Mouse (Mus musculus) thymus, postnatal 10 days (tissue): ENCODE results near the gene Axdnd1.
"Not testable (repeated sequence)": the region's sequence is repeated elsewhere in the genome, so short reads cannot be mapped to it uniquely, and the experiment has no call there.

Experiments used
- DNase-seq, 2 experiments: peaks; one replicate each; pipeline ENCODE4 v3.0.0; 2021; ENCODE audit warnings: low spot score in 2 of 2

Axdnd1 gene

GRCm38 (mm10) chr1:156340847-156341246 is 80.1 kb downstream of the Axdnd1 start:
- no peak for DNase-seq

- DNase-seq: no peak
Observed at GRCm38 (mm10) chr1:156323126-156323525, 97.8 kb downstream of the Axdnd1 start.

GRCm38 (mm10) chr1:156310630-156311029 is 110.3 kb downstream of the Axdnd1 start, which contains the start of gene Nphs2:
TSS of gene Nphs2 (plus strand) at chr1:156310727.
- DNase-seq: peak in 1 of 2 experiments; percentile 23

GRCm38 (mm10) chr1:156308595-156308994 is 112.4 kb downstream of the Axdnd1 start:
- DNase-seq: no peak

GRCm38 (mm10) chr1:156302911-156303749 is 117.8 kb downstream of the Axdnd1 start, which contains the start of gene Tdrd5:
TSS of gene Tdrd5 (minus strand) at chr1:156303664.
- peak; percentile 52 to 56 for DNase-seq

GRCm38 (mm10) chr1:156290016-156290415 is 130.9 kb downstream of the Axdnd1 start:
- DNase-seq: no peak

GRCm38 (mm10) chr1:156289222-156289587 is 131.8 kb downstream of the Axdnd1 start:
- not testable (repeated sequence) for DNase-seq

- no peak for DNase-seq
Observed at GRCm38 (mm10) chr1:156288556-156289221, 132.3 kb downstream of the Axdnd1 start.

GRCm38 (mm10) chr1:156285541-156285896 is 135.4 kb downstream of the Axdnd1 start:
- no peak for DNase-seq

GRCm38 (mm10) chr1:156284851-156285540 is 136.0 kb downstream of the Axdnd1 start:
- no peak for DNase-seq

- DNase-seq: no peak
Observed at GRCm38 (mm10) chr1:156284207-156284606, 136.8 kb downstream of the Axdnd1 start.

GRCm38 (mm10) chr1:156280131-156280530 is 140.8 kb downstream of the Axdnd1 start:
- peak; percentile 43 to 51 for DNase-seq

- DNase-seq: no peak
Observed at GRCm38 (mm10) chr1:156273647-156274046, 147.3 kb downstream of the Axdnd1 start.
